Mouse (Mus musculus): ENCODE results near the gene Cmtm2b. TPM values are rescaled to one million over a fixed set of nuclear protein-coding genes. Genes with fewer than 3 reads are reported as not detected.

Cmtm2b gene
- polyA plus RNA-seq, 3 experiments from 2014 or later, result not detected

DNA sequence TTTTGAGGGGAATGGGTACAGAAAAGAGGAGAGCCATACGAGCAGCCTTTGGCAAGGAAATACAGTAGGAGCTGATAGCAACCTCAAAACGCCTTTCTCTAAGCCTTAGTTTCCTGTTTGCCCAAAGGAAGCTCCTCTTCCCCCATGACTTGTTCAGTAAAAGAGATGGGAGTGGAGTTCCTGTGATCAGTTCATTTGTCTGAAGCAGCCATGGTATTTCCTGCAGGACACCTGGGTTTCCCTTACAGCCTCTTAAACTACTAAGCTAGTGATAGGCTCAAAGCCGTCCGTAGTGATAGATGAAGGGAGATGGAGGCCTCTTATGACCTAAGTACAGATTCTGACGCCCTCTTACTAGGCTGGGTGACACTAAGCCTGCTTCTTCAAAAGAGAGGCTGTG is 20.4 kb downstream of the Cmtm2b start:
- ATAC-seq, result no peak

DNA sequence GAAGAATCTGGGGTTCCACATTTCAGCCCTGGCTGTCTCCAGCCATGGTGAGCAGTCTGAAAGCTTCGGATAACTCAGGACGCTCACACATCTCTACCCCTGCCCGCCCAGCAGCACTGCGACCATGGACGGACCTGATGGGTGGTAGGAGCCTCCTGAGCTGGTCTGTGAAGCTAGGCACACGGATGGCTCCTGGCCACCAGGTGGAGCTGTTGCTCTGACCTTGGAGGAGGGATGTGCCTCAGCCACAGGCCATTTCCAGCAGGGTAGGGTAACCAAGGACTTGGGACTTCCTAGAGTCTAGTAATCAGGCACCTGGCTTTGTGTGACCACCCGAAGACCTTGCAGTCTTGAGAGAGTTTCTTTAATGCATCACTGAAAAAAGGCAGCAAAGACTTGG is 21.9 kb downstream of the Cmtm2b start:
- peak; percentile 65 for ATAC-seq

DNA sequence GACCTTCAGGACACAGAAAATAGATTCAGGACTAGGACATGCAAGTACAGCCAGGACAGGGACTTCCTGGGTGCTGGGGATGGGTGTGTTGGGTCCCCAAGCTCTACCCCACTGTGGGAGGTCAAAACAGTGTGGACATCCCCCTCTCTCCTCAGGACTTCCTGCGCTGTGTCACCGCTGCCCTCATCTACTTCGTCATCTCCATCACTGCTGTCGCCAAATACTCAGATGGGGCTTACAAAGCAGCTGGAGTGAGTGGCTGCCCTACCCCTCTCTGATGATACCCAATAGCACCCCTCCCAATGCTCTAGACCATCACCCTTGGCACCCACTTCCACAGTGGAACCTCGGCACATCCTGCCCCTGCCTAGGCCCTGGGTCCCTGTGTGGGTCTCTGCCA is 22.6 kb downstream of the Cmtm2b start:
- ATAC-seq, result no peak

DNA sequence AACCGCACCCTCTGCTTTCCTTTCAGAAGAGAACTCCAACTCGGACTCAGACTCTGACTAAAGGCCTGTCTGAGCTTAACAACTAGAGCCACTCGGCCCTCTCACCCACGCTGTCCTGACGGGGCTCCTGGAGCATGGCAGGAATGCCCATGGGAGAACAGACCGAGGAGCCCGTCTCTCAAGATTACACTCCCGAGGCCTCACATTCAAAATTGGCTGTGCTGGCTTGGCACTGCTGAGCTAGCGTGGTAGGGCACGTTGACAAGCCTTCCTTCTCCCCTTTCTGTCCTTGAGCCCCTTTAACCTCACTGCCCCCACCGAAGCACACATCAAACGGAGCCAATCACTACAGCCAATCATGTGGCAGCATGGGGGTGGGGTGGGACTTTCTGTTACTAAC is 24.7 kb downstream of the Cmtm2b start:
- ATAC-seq, result no peak

DNA sequence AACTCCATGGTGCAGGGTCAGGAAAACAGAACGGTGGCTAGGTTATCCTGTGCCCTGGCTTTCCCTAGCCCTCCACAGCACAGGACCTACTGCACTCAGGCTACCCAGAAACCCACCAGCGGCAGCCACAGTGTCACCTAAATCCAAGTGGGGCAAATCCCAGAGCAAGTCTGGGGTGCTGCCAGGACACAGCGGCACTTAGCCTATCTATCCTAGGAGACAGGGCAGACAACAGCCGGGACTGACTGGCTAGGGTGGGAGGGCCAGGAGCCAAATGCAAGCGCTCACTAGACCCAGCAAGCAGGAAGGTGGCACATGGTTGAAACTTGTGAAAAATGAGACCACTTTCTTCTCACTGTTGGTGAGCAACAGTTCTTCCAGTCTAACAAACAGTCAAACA is 26.9 kb downstream of the Cmtm2b start:
- no peak for ATAC-seq

DNA sequence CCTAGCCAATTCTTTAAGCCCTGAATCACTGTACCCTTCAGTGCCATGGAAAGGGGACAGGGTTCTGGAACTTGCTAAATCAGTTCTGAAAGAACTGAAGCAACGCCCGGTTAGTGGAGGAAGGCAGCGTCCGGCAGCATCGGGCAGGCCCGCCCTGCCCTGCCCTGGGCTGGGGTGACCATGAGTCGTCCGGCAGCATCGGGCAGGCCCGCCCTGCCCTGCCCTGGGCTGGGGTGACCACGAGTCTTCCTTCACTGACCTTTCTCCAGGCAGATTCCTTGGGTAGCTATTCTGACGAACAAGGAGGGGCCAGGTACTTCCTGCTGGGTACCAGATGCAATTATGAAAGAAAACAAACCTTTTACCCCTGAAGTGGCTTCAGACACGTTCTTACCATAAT is 28.0 kb downstream of the Cmtm2b start:
- no peak for ATAC-seq

DNA sequence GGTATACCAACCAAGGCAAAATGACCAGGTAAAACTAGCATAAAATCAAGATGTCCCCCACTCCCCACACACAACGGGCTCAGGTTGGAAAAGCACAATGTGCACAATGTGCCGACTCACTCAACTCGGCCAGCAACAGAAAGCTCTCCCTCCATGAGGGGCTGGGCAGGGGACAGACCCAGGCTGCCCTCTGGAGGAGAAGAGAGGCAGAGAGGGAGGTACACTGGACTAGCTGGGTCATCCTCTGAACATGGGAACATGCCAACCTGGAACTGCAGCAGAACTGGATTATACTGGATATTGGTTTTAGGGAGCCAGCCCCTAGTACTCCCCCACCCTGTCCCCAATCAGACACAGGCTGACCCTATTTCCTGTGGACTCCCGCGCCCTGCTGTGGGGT is 31.2 kb downstream of the Cmtm2b start:
- no peak for ATAC-seq

DNA sequence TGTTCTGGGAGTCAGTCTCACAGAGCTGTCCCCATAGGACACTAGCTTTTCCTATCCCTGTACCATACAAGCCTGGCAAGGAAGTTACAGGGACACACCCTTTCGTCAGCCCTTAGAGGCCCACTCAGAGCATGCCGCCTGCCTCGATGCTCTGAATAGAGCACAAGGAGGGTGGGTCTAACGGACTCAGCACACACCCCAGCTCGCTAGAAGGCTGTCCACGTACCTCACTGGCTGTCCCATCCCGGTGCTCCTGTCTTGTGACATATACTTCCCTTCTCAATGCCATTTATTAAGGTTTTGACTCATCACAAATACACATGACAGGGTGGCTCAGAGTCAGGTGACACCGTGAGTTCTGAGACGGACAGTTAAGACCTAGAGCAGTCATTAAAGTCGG is 32.5 kb downstream of the Cmtm2b start:
- ATAC-seq, result no peak

DNA sequence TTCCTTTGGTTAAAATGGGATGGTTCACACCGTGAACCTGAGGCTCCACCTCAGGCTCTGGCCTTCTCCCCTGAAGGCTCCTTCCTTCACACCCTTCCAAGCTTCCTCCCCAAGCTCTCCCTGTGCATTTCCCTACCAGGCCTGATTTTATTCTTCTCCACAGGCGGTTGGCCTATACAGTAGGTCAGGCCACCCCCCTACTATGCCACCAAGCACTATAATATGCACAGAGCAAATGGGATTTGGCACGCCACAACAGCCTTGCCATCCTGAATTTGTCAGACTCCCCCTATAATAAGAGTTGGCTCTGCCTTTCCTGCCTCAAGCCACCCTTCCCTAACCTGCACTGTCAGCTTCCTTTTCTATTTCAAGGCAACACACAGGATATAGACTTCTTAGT is 36.6 kb downstream of the Cmtm2b start:
- no peak for ATAC-seq

DNA sequence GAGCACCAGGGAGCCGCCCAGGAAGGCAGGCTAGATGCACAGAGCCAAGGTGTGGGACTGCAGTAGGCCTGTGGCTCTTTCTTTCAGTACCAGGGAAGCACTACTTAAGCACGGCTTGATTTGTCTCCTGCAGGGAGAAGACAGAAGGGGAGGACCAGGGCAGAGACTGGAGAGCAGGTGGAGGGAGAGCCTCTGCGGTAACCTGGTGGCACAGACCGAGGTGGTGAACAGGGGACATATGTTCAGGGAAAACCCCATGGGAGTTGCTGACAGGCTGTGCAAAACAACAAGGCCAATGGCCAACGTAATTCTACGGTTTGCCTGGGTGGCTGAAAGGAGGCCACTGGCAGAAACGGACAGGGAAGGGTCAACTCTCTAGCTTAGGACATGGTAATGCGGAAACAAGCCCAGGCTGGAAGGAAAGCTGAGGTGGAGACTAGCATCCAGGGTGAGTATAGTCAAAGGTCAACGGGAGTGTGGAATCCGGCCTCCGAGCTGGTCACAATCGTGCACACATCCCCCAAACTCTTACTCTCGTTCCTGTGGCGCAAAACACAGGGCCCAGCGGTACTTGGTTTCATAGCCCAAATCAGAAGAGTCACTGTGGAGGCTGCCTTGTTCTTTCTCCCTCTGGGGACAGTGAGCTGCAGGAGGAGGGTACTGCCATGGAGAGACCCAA is 37.9 kb downstream of the Cmtm2b start:
- ATAC-seq, result no peak

DNA sequence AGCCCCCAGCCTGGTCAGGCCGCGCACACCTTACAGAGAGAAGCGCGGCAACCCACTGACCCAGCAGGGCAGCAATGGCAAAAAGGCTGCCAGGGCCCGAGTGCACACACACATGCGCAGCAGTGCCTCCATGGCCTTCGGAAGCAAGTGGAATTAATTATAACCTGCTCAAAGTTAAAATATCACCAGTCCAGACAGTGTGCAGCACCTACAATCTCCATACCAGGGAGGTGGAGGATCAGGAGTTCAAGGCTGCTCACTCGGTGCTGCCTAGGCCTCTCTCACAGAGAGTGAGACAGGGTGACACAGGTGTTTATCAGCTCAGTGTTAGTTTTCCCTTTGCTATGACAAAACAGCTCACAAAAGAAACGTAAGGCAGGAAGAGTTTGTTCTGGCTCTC is 43.7 kb downstream of the Cmtm2b start:
- no peak for ATAC-seq

DNA sequence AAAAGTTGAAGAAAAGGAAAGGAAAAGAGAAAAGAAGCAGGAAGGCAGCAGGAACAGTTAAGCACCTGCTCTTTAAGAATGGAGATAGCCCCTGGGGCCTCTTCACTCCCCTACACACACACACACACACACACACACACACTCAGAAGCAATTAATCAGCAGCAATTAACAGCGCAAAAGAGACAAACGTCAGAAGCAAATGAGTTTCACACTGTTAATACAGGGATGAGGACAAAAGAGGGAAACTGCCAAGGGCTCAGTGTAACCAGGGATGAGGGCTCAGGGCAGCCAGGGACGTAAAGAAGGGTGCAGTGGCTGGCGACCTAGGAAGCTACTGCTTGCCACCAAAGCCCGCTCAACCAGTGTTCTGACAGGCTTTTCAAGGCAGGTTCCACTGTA is 45.4 kb downstream of the Cmtm2b start:
- no peak for ATAC-seq

DNA sequence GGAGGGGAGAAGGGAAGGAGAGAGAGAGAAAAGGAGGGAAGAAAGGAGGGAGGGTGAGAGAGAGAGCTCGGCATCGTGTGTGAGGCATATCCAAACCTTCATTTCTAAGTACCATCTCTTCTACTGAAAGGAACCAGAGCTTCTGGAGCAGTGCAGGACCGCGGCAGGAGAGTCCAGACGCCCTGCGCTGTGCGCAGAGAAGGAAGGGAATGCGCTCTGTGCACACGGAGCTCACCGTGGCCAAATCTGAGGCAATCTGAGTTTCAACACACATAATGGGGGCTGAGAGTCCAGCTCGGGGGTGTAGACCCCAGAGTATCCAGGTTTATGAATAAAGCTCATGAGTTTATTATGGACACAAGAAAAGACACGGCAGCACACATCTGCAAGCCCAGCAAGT is 47.6 kb downstream of the Cmtm2b start:
- ATAC-seq, result no peak

DNA sequence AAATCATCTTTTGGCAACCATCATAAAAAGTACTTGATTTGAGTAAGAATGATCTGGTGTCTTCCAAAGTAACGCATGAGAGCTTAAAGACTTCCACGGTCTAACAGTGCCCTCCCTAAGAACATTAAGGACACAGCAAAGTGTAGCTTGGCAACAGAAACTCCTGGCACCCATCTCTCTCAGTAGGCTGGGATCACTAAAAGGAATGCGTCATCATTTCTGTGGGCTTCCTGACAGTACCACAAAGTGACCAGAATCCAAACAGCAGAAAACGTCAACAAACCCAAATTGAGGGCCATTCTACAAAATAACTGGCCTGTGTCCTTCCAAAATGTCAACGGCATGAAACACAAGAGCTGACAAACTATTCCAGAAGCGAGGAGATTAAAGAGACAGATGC is 48.0 kb downstream of the Cmtm2b start:
- no peak for ATAC-seq

DNA sequence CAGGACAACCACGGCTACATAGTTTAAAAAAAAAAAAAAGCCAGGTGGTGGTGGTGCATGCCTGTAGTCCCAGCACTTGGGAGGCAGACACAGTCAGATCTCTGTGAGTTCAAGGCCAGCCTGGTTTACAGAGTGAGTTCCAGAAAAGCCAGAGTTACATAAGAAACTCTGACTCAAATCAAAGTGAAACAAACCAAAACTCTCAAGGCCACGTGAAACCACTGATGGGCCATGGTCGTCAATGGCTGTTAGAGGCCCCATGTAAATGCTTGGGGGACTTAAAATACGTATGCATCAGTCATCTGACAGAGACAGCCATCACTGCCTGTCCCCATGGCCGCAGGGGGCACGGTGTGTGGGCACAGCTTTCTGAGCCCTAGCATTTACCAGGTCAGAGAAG is 49.1 kb downstream of the Cmtm2b start:
- ATAC-seq, result no peak

DNA sequence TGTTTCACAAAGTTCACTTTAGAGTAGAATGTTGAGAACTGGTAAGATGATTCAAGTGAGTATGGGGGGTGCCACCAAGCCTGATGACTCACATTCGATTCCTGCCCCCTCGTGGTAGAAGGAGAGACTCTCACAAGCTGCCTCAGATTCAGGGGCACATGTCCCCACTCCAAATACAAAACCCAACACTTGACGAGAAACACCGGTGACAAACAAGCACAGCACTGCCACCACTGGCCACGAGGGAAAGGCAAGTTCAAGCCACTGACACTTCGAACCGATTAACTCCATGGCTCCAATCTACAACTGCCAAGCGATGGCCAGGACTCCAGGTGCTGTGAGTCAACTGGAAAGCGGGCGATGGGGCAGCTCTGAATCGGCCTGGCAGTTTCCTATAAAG is 51.7 kb downstream of the Cmtm2b start:
- no peak for ATAC-seq

DNA sequence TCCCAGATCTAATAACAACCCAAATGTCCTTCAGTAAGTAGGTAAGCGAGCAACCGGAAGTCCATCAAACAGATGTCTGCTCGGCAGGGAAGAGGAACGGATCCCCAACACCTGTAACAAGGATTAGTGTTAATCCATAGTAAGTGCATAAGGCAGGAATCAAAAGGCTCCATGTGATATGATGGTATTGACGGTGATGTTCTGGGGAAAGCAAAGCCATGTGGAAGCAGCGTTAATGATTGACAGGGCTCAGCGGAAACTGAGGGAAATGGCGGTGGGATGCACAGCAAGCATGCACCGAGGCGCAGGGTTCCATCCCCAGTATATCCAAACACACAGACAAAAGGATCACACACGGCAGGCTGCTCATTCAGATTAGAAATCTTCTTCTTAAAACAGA is 52.2 kb downstream of the Cmtm2b start:
- ATAC-seq, result no peak

DNA sequence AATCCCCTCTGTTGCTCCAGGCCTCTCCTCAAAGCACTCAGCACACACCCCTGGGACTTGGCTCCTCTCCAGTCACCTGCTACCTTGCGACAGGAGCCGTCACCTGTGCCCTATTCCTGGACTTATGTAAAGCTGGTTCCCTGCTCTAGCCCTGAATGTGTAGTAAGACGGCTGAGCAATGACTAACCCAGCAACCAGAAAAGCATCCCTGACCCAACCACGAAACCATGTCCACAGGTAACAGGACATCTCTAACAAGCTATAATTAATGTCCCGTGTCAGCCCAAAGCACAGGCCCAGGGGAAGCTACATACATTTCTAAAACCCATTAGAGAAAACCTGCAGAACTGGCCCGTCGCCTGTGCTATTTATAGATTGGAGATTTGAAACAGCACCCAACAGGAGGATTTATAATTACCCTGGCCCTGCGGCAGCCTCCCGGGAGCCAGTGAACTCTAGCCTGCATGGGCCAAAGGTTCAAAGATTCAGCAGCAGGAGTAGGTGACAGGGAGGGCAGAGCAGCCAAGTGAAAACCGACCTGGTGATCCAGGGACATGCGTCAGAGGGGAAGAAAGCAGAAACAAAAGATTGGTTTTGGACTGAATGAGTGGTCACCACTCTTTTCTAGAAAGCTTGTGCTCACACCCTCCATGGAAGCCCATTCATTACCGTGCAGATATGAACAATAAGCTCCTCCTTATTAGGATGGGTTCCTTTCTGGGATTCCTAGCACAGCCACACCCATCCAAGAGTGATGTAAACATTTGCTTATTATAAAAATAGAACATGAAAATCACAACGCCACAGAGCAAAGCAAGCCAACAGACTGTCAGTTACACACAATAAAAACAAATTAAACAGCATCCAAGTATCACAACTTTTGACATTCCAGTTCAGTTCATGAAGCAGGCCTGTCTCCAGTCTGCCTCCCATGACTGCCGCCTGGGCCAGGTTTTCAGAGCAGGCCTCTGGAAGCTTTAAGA is 53.1 kb downstream of the Cmtm2b start:
- no peak for ATAC-seq

DNA sequence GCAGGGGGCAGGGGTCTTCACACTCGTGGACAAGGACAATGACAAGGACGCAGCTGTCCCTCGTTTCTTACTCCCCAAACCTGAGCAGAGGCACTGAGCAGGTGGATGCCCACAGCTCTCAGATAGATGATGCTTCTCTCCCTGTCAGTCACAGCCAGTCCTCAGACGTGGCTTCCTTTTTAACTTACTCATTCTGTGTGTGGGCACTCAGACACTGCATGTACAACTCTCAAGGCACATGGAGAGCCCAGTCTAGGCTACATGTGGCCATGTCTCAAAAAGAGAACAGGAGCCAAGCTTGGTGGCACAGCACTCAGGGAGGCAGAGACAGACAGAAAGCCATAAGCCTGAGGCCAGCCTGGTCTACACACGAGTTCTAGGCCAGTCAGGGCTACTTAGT is 53.9 kb downstream of the Cmtm2b start:
- ATAC-seq, result no peak

DNA sequence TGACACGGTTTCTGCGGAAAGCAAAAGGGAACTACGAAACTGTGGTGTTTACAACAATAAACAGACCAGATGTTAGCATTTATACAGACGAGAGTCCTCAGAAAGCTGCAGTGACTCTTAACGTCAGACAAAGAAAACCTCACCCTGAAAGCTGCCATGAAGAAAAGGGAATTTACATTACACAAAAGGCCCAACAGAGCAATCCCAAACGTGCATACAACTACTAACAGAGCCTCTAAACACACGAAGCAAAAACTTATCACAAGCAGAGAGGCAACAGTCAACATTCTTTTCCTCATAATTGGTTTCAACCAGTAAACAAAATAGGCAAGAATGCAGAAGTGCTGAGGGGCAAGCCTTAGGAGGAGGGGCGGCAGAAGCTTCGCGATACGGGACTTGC is 54.6 kb downstream of the Cmtm2b start:
- no peak for ATAC-seq

DNA sequence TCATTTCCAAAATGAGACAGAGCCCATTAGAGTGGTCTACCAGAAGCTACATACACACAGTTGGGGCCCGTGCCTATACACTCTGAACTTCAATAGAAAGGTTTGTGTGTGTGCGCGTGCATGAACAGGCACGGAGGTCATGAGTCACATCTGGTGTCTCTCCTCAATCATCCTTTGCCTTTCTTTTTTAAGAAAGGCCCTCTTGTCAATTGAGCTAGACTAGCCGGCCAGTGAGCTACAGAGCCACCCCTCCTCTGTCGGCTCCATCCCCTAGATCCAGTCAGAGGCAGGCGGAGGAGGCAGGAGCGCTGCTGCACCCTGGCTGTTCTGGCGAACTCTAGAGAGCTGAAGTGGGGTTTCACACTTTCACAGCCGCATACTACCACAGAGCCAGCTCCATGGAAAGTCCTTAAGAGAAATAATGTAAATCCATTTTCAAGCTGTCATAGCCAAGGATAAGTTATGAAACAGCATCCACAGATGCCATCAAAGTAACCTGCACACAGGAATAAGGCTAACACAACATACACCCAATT is 57.3 kb downstream of the Cmtm2b start:
- ATAC-seq, result no peak

DNA sequence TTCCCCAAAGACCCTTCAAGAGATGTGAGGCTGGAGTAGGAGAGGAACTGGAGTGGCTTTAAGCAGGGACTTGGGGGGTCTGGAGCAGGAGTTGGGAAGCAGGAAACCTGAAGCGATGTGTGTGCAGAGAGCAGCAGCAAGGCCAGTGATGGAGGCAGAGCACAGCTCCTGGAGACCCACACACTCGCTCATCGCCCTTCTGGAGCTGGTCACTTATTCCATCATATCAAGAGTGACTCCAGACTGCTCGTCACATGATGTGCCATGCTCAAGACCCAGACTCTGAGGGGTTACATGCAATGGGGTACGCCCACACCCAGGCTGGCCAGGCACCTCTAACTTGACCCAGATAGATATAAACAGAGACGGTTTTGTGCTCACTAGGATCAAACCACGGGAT is 58.2 kb downstream of the Cmtm2b start:
- ATAC-seq, result no peak
